Mouse (Mus musculus): ENCODE data around the gene Slc5a8. TPM values are rescaled to one million over a fixed set of nuclear protein-coding genes. Genes with fewer than 3 reads are reported as not detected.

Gene Slc5a8
- polyA plus RNA-seq, 1 experiment from 2014 or later: 0.16 TPM

GRCm38 (mm10) chr10:88877421-88877820, 8.4 kb upstream of the Slc5a8 start:
- no peaks in the 10 kb centered on the region for H3K27me3 ChIP-seq (ENCODE audit: control insufficient read depth, insufficient read depth, low read length)
- H3K9ac ChIP-seq (ENCODE audit: low read length): no peak overlapping the region
- H3K4me3 ChIP-seq (ENCODE audit: low read length): no peak overlapping the region
- WGBS: 60% methylated on average over 7 of the region's 7 CpGs
- H3K9me3 ChIP-seq (replicated peaks; ENCODE audit: control insufficient read depth, low read length): no peaks in the 10 kb centered on the region
- no peaks in the 10 kb centered on the region for H3K36me3 ChIP-seq (ENCODE audit: control insufficient read depth, insufficient read depth)
- no peaks in the 10 kb centered on the region for H3K4me1 ChIP-seq (ENCODE audit: control insufficient read depth, insufficient read depth, low read length)
- no peak overlapping the region for H3K4me2 ChIP-seq (ENCODE audit: low read depth, low read length)
- ATAC-seq (replicated peaks; ENCODE audit: extremely low read depth, insufficient read depth, low FRiP score): no peak
- H3K27ac ChIP-seq (ENCODE audit: low read length): no peak overlapping the region

DNA sequence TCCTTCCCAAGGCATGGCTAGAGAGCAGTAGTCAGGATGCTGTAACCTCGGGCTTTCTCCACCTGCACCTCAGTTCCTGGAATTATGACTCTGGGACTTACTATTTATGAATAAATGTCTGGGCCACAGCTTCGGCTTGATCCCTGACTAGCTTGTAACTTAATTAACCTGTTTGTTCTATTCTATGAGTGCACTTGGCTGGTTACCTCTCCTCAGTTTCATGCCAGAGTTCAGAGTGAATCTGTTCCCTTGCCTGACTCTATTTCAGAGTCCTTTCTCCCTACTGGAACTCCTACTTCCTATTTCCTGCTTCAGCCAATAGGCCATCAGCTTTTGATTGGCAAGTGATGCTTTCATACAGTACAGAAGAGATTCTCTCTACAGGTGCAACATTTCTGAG, 2.1 kb upstream of the Slc5a8 start:
- Histone ChIP-seq H3K27me3 (ENCODE audit: control insufficient read depth, insufficient read depth, low read length) (peaks cover 32% of the 10 kb centered on the region), H3K4me1 (ENCODE audit: control insufficient read depth, insufficient read depth, low read length) (peaks cover 4% of the 10 kb centered on the region; the same call in 1 of the 2 replicates), H3K36me3 (ENCODE audit: control insufficient read depth, insufficient read depth) (no peaks in the 10 kb centered on the region), H3K27ac (ENCODE audit: low read length) (no peak overlapping the region), H3K9ac (ENCODE audit: low read length) (no peak overlapping the region), H3K4me2 (ENCODE audit: low read depth, low read length) (no peak overlapping the region), H3K9me3 (replicated peaks; ENCODE audit: control insufficient read depth, low read length) (peaks cover 3% of the 10 kb centered on the region; the same call in 1 of the 2 replicates), H3K4me3 (ENCODE audit: low read length) (no peak overlapping the region)
- 80% methylated on average over 2 of the region's 2 CpGs for WGBS
- ATAC-seq (replicated peaks; ENCODE audit: extremely low read depth, insufficient read depth, low FRiP score): no peak

DNA sequence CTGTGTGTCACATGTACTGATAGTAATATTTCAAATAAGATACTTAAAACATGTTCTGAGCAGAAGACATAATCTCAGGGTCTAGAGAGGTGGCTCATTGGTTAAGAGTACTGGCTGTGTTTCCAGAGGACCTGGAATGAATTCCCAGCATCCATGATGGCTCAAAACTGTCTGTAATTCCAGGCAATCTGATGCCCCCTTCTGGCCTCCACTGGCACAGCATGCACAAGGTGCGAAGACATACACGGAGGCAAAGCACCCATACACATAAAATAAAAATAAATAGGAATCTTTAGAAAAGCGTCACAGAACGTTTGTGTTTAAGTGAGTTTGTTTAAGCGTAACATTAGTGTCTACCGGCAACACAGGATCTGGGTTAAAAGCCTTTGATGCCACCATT, 956 bp upstream of the Slc5a8 start:
- Histone ChIP-seq H3K9ac (ENCODE audit: low read length) (no peak overlapping the region), H3K9me3 (replicated peaks; ENCODE audit: control insufficient read depth, low read length) (peaks cover 3% of the 10 kb centered on the region; the same call in 1 of the 2 replicates), H3K36me3 (ENCODE audit: control insufficient read depth, insufficient read depth) (no peaks in the 10 kb centered on the region), H3K4me2 (ENCODE audit: low read depth, low read length) (no peak overlapping the region), H3K4me3 (ENCODE audit: low read length) (no peak overlapping the region), H3K27me3 (ENCODE audit: control insufficient read depth, insufficient read depth, low read length) (peaks cover 32% of the 10 kb centered on the region), H3K27ac (ENCODE audit: low read length) (no peak overlapping the region), H3K4me1 (ENCODE audit: control insufficient read depth, insufficient read depth, low read length) (peaks cover 4% of the 10 kb centered on the region; the same call in 1 of the 2 replicates)
- no peak for ATAC-seq (replicated peaks; ENCODE audit: extremely low read depth, insufficient read depth, low FRiP score)
- WGBS: 68% methylated on average over 6 of the region's 6 CpGs

GRCm38 (mm10) chr10:88886114-88886513, 322 bp downstream of the Slc5a8 start:
- Histone ChIP-seq H3K36me3 (ENCODE audit: control insufficient read depth, insufficient read depth) (no peaks in the 10 kb centered on the region), H3K27me3 (ENCODE audit: control insufficient read depth, insufficient read depth, low read length) (peaks cover 32% of the 10 kb centered on the region), H3K9ac (ENCODE audit: low read length) (no peak overlapping the region), H3K9me3 (replicated peaks; ENCODE audit: control insufficient read depth, low read length) (peaks cover 3% of the 10 kb centered on the region; the same call in 1 of the 2 replicates), H3K4me2 (ENCODE audit: low read depth, low read length) (peak overlapping the region; percentile 58), H3K4me1 (ENCODE audit: control insufficient read depth, insufficient read depth, low read length) (peaks cover 4% of the 10 kb centered on the region; the same call in 1 of the 2 replicates), H3K27ac (ENCODE audit: low read length) (no peak overlapping the region), H3K4me3 (ENCODE audit: low read length) (peak overlapping the region; percentile 37)
- no peak for ATAC-seq (replicated peaks; ENCODE audit: extremely low read depth, insufficient read depth, low FRiP score)
- WGBS: 2% methylated on average over 32 of the region's 32 CpGs

GRCm38 (mm10) chr10:88888376-88888775, 2.6 kb downstream of the Slc5a8 start:
- ATAC-seq (replicated peaks; ENCODE audit: extremely low read depth, insufficient read depth, low FRiP score): no peak
- peaks cover 32% of the 10 kb centered on the region for H3K27me3 ChIP-seq (ENCODE audit: control insufficient read depth, insufficient read depth, low read length)
- H3K27ac ChIP-seq (ENCODE audit: low read length): no peak overlapping the region
- H3K4me3 ChIP-seq (ENCODE audit: low read length): no peak overlapping the region
- H3K9ac ChIP-seq (ENCODE audit: low read length): no peak overlapping the region
- 56% methylated on average over 2 of the region's 2 CpGs for WGBS
- no peaks in the 10 kb centered on the region for H3K36me3 ChIP-seq (ENCODE audit: control insufficient read depth, insufficient read depth)
- H3K4me1 ChIP-seq (ENCODE audit: control insufficient read depth, insufficient read depth, low read length): peaks cover 4% of the 10 kb centered on the region; the same call in 1 of the 2 replicates
- no peak overlapping the region for H3K4me2 ChIP-seq (ENCODE audit: low read depth, low read length)
- H3K9me3 ChIP-seq (replicated peaks; ENCODE audit: control insufficient read depth, low read length): peaks cover 3% of the 10 kb centered on the region; the same call in 1 of the 2 replicates

DNA sequence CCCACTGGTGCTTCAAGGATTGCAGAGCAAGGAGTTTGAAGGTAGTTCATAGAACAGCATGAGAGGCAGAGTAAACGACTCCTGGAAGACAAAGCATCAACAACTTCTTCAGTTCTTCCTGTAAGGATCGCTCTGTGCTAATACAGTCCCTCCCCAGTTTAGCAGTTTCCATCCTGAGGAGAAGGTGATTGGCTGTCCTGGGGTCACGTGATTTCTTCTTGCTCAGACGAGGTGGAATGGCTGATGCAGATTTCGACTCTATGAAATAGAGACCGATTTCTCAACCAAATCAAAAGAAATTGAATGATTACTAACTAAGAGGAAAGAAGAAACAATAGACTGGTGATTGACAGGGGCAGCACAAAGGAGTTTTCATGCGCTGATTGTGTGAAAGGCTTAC, 5.6 kb downstream of the Slc5a8 start:
- Histone ChIP-seq H3K4me2 (ENCODE audit: low read depth, low read length) (no peak overlapping the region), H3K9ac (ENCODE audit: low read length) (no peak overlapping the region), H3K27ac (ENCODE audit: low read length) (no peak overlapping the region), H3K27me3 (ENCODE audit: control insufficient read depth, insufficient read depth, low read length) (peaks cover 10% of the 10 kb centered on the region), H3K4me3 (ENCODE audit: low read length) (no peak overlapping the region), H3K9me3 (replicated peaks; ENCODE audit: control insufficient read depth, low read length) (no peaks in the 10 kb centered on the region), H3K36me3 (ENCODE audit: control insufficient read depth, insufficient read depth) (no peaks in the 10 kb centered on the region), H3K4me1 (ENCODE audit: control insufficient read depth, insufficient read depth, low read length) (no peaks in the 10 kb centered on the region)
- 74% methylated on average over 7 of the region's 7 CpGs for WGBS
- ATAC-seq (replicated peaks; ENCODE audit: extremely low read depth, insufficient read depth, low FRiP score): no peak

GRCm38 (mm10) chr10:88892560-88893087, 6.8 kb downstream of the Slc5a8 start:
- H3K36me3 ChIP-seq (ENCODE audit: control insufficient read depth, insufficient read depth): no peaks in the 10 kb centered on the region
- ATAC-seq (replicated peaks; ENCODE audit: extremely low read depth, insufficient read depth, low FRiP score): no peak
- WGBS: 72% methylated on average over 8 of the region's 8 CpGs
- H3K4me3 ChIP-seq (ENCODE audit: low read length): no peak overlapping the region
- H3K27me3 ChIP-seq (ENCODE audit: control insufficient read depth, insufficient read depth, low read length): no peaks in the 10 kb centered on the region; the same call in 1 of the 2 replicates
- no peak overlapping the region for H3K27ac ChIP-seq (ENCODE audit: low read length)
- no peaks in the 10 kb centered on the region for H3K9me3 ChIP-seq (replicated peaks; ENCODE audit: control insufficient read depth, low read length)
- H3K4me2 ChIP-seq (ENCODE audit: low read depth, low read length): no peak overlapping the region
- H3K4me1 ChIP-seq (ENCODE audit: control insufficient read depth, insufficient read depth, low read length): no peaks in the 10 kb centered on the region
- H3K9ac ChIP-seq (ENCODE audit: low read length): no peak overlapping the region

DNA sequence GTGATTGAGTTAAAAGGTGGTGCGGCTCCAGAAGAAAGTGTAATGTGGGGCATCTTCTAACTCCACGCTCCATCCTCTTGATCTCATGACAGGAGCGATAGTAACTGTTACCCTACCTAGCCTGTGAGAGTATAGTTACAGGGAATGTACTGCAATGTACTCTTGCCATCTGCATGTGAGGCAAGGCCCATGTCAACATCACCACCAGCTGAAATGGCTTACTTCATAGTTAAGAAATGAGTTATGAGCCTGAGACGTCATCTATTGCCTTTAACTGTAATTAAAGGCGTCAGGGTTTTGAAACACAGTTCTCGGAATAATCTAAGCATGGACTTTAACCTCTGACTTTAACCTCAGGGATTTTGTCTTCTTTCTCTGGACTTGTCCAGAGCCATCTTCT, 11.2 kb downstream of the Slc5a8 start:
- no peak overlapping the region for H3K4me2 ChIP-seq (ENCODE audit: low read depth, low read length)
- no peaks in the 10 kb centered on the region for H3K4me1 ChIP-seq (ENCODE audit: control insufficient read depth, insufficient read depth, low read length)
- H3K27ac ChIP-seq (ENCODE audit: low read length): no peak overlapping the region
- H3K4me3 ChIP-seq (ENCODE audit: low read length): no peak overlapping the region
- no peak for ATAC-seq (replicated peaks; ENCODE audit: extremely low read depth, insufficient read depth, low FRiP score)
- WGBS: 71% methylated on average over 6 of the region's 6 CpGs
- H3K27me3 ChIP-seq (ENCODE audit: control insufficient read depth, insufficient read depth, low read length): no peaks in the 10 kb centered on the region
- no peak overlapping the region for H3K9ac ChIP-seq (ENCODE audit: low read length)
- H3K36me3 ChIP-seq (ENCODE audit: control insufficient read depth, insufficient read depth): no peaks in the 10 kb centered on the region
- no peaks in the 10 kb centered on the region for H3K9me3 ChIP-seq (replicated peaks; ENCODE audit: control insufficient read depth, low read length)

DNA sequence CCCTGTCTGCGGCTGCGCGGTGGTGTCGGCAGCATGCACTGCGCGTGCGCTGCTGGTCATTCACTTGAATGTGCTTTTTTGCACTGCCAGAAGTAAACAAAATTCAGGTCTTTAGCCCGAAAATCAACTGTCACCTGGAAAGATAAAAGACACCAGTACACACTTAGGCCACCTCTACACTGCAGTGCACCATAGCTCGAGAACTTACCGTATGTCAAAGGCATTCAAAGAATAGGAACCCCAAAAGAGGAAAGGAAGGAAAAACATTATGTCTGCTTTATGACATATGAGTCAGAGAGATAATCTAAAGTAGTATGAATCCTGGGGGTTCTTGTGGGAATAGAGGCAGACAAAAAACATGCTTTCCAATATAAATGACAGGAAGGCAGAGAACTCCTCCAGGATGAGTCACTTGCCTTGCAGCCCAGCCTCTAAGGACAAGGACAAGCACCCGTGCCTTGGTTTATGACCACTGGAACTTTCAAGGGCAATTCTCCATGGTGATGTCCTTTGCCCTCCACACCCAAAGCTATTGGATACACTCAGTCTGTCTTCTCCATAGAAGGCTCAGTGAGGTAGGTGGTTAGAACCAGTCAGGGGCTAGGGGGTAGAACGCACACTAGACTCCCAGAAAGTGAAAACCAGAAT, 64.0 kb downstream of the Slc5a8 start:
- H3K4me2 ChIP-seq (ENCODE audit: low read depth, low read length): no peak overlapping the region
- no peak overlapping the region for H3K9ac ChIP-seq (ENCODE audit: low read length)
- no peaks in the 10 kb centered on the region for H3K36me3 ChIP-seq (ENCODE audit: control insufficient read depth, insufficient read depth)
- H3K4me3 ChIP-seq (ENCODE audit: low read length): no peak overlapping the region
- no peak for ATAC-seq (replicated peaks; ENCODE audit: extremely low read depth, insufficient read depth, low FRiP score)
- WGBS: 86% methylated on average over 12 of the region's 12 CpGs
- H3K27ac ChIP-seq (ENCODE audit: low read length): no peak overlapping the region
- H3K27me3 ChIP-seq (ENCODE audit: control insufficient read depth, insufficient read depth, low read length): no peaks in the 10 kb centered on the region
- no peaks in the 10 kb centered on the region for H3K4me1 ChIP-seq (ENCODE audit: control insufficient read depth, insufficient read depth, low read length)
- H3K9me3 ChIP-seq (replicated peaks; ENCODE audit: control insufficient read depth, low read length): no peaks in the 10 kb centered on the region
